Mouse (Mus musculus) MEL (cell line): ENCODE measurements around the gene Adarb1. TPM values are rescaled to one million over a fixed set of nuclear protein-coding genes. Genes with fewer than 3 reads are reported as not detected.

ENCODE experiments used
- DNase-seq: peaks from one replicate; pipeline ENCODE4 v3.0.0; 2011; ENCODE audit warnings: low read depth, low spot score
- H3K27ac ChIP-seq: 2 replicates; pipeline ENCODE4 v1.5.1; 2012; ENCODE audit warnings: low read depth, mild to moderate bottlenecking, control low read depth, low read length, moderate library complexity; ENCODE audit not compliant: control insufficient read depth
- H3K27me3 ChIP-seq, 2 experiments: fragments of 150-350 bp in 1 of 2; sonication (generic) in 1 of 2; 2 replicates each; pipeline ENCODE4 v1.6.1; 2012; ENCODE audit warnings: low read length in 2 of 2, mild to moderate bottlenecking in 2 of 2, improper control_type of control experiment in 1 of 2, moderate library complexity in 1 of 2; ENCODE audit not compliant: insufficient read depth in 2 of 2, control insufficient read depth in 1 of 2
- H3K36me3 ChIP-seq, 2 experiments: 2 replicates each; pipeline ENCODE4 v1.6.1; 2012 to 2014; ENCODE audit warnings: low read length in 2 of 2, improper control_type of control experiment in 1 of 2, inconsistent platforms in 1 of 2, mild to moderate bottlenecking in 1 of 2; ENCODE audit not compliant: insufficient read depth in 2 of 2, control insufficient read depth in 1 of 2
- H3K4me1 ChIP-seq, 2 experiments: fragments of 150-350 bp in 1 of 2; sonication (generic) in 1 of 2; 2 replicates each; pipeline ENCODE4 v1.6.1; 2012; ENCODE audit warnings: low read length in 2 of 2, improper control_type of control experiment in 1 of 2, mild to moderate bottlenecking in 1 of 2; ENCODE audit not compliant: insufficient read depth in 2 of 2, control insufficient read depth in 1 of 2
- H3K4me3 ChIP-seq, 2 experiments: fragments of 150-350 bp in 1 of 2; sonication (generic) in 1 of 2; 2 replicates each; pipeline ENCODE4 v1.5.1; 2012; ENCODE audit warnings: low read depth in 2 of 2, low read length in 2 of 2, mild to moderate bottlenecking in 2 of 2, moderate library complexity in 2 of 2, control low read depth in 1 of 2, improper control_type of control experiment in 1 of 2; ENCODE audit not compliant: control insufficient read depth in 1 of 2, insufficient read depth in 1 of 2
- H3K79me2 ChIP-seq: 2 replicates; pipeline ENCODE4 v1.6.1; 2012; ENCODE audit warnings: mild to moderate bottlenecking, low read length, moderate library complexity; ENCODE audit not compliant: control insufficient read depth, poor library complexity, insufficient read depth
- H3K9ac ChIP-seq: 2 replicates; pipeline ENCODE4 v1.6.1; 2012; ENCODE audit warnings: low read depth, mild to moderate bottlenecking, control low read depth, low read length, moderate library complexity; ENCODE audit not compliant: control insufficient read depth, poor library complexity, severe bottlenecking
- H3K9me3 ChIP-seq: fragments of 150-350 bp; sonication (generic); replicated peaks from 2 replicates; pipeline ENCODE4 v1.6.1; 2012; ENCODE audit warnings: mild to moderate bottlenecking, low read length, improper control_type of control experiment, moderate library complexity; ENCODE audit not compliant: insufficient read depth
- CHD1 ChIP-seq: IDR thresholded peaks from 2 replicates; pipeline ENCODE4 v1.6.1; 2012; ENCODE audit warnings: low read depth, mild to moderate bottlenecking, inconsistent platforms, low read length, improper control_type of control experiment
- CHD2 ChIP-seq: IDR thresholded peaks from 2 replicates; pipeline ENCODE4 v1.6.1; 2011; ENCODE audit warnings: low read length, improper control_type of control experiment
- ELF1 ChIP-seq: IDR thresholded peaks from 2 replicates; pipeline ENCODE4 v1.6.1; 2014; ENCODE audit warnings: low read depth, mild to moderate bottlenecking, inconsistent platforms, low read length, improper control_type of control experiment, moderate library complexity
- GATA1 ChIP-seq: IDR thresholded peaks from 2 replicates; pipeline ENCODE4 v1.6.1; 2011; ENCODE audit warnings: low read depth, low read length, improper control_type of control experiment
- JUND ChIP-seq: IDR thresholded peaks from 2 replicates; pipeline ENCODE4 v1.6.1; 2011; ENCODE audit warnings: low read depth, mild to moderate bottlenecking, improper control_type of control experiment, low read length
- KAT2A ChIP-seq: conservative IDR thresholded peaks from 2 replicates; pipeline ENCODE4 v1.6.1; 2012; ENCODE audit warnings: low read depth, low read length, improper control_type of control experiment, inconsistent platforms
- MAX ChIP-seq: IDR thresholded peaks from 2 replicates; pipeline ENCODE4 v1.6.1; 2011; ENCODE audit warnings: low read length, improper control_type of control experiment
- MYC ChIP-seq: IDR thresholded peaks from 2 replicates; pipeline ENCODE4 v1.6.1; 2011; ENCODE audit warnings: low read depth, mild to moderate bottlenecking, low read length, improper control_type of control experiment, moderate library complexity
- NELFE ChIP-seq: IDR thresholded peaks from 2 replicates; pipeline ENCODE4 v1.6.1; 2011; ENCODE audit warnings: low read depth, low read length, improper control_type of control experiment
- POLR2A ChIP-seq, 2 experiments: IDR thresholded peaks; 2 replicates each; pipeline ENCODE4 v1.6.1; 2011 to 2012; ENCODE audit warnings: low read length in 2 of 2, mild to moderate bottlenecking in 2 of 2, control low read depth in 1 of 2, improper control_type of control experiment in 1 of 2, low read depth in 1 of 2, moderate library complexity in 1 of 2; ENCODE audit not compliant: control insufficient read depth in 1 of 2, insufficient read depth in 1 of 2, poor library complexity in 1 of 2
- RAD21 ChIP-seq: IDR thresholded peaks from 2 replicates; pipeline ENCODE4 v1.6.1; 2011; ENCODE audit warnings: mild to moderate bottlenecking, low read depth, low read length, improper control_type of control experiment
- SIN3A ChIP-seq: IDR thresholded peaks from 2 replicates; pipeline ENCODE4 v1.6.1; 2012; ENCODE audit warnings: low read length, improper control_type of control experiment, inconsistent platforms
- SMC3 ChIP-seq: IDR thresholded peaks from 2 replicates; pipeline ENCODE4 v1.6.1; 2011; ENCODE audit warnings: low read depth, low read length, improper control_type of control experiment
- TAL1 ChIP-seq: IDR thresholded peaks from 2 replicates; pipeline ENCODE4 v1.6.1; 2012; ENCODE audit warnings: mild to moderate bottlenecking, inconsistent platforms, low read length, moderate library complexity, mixed read lengths
- TBP ChIP-seq: IDR thresholded peaks from 2 replicates; pipeline ENCODE4 v1.8.0; 2011; ENCODE audit warnings: low read depth, low read length, improper control_type of control experiment
- UBTF ChIP-seq: IDR thresholded peaks from 2 replicates; pipeline ENCODE4 v1.6.1; 2012; ENCODE audit warnings: low read depth, mild to moderate bottlenecking, inconsistent platforms, low read length, improper control_type of control experiment, moderate library complexity, borderline replicate concordance; ENCODE audit not compliant: insufficient read depth
- USF2 ChIP-seq, 2 experiments: IDR thresholded peaks; 2 replicates each; pipeline ENCODE4 v1.6.1; 2011 to 2012; ENCODE audit warnings: improper control_type of control experiment in 2 of 2, low read length in 2 of 2, borderline replicate concordance in 1 of 2, inconsistent platforms in 1 of 2, low read depth in 1 of 2, mild to moderate bottlenecking in 1 of 2; ENCODE audit not compliant: insufficient read depth in 1 of 2
- ZC3H11A ChIP-seq: IDR thresholded peaks from 2 replicates; pipeline ENCODE4 v1.6.1; 2012; ENCODE audit warnings: low read depth, mild to moderate bottlenecking, inconsistent platforms, low read length, improper control_type of control experiment
- ZKSCAN1 ChIP-seq: IDR thresholded peaks from 2 replicates; pipeline ENCODE4 v1.6.1; 2012; ENCODE audit warnings: low read depth, mild to moderate bottlenecking, inconsistent platforms, low read length, improper control_type of control experiment, moderate library complexity
- polyA plus RNA-seq, 2 experiments: library from polyadenylated mRNA; stranded (reverse) in 1 of 2; unstranded in 1 of 2; fragments of >175 nt in 1 of 2; fragments of >200 nt in 1 of 2; gene quantifications; 2 replicates each; pipeline versions ENCODE4 v1.2.1 to v1.2.4; 2012; ENCODE audit warnings: low replicate concordance in 2 of 2, low read depth in 1 of 2; ENCODE audit not compliant: insufficient read length in 2 of 2, insufficient read depth in 1 of 2, missing spikeins in 1 of 2
- total RNA-seq: library from RNA; depleted of rRNA; stranded (reverse); fragments of 300-350 nt; gene quantifications from 2 replicates; pipeline ENCODE4 v1.2.3, GENCODE M21; 2012

Gene Adarb1
- total and polyA plus RNA-seq, 3 experiments: 2.4 to 3.8 TPM; not detected in 1

GRCm38 (mm10) chr10:77294691-77295090, 123.4 kb downstream of the Adarb1 start:
- H3K9me3 ChIP-seq: no peaks in the 10 kb centered on the region
- no peak overlapping the region for H3K27ac ChIP-seq
- no peaks in the 10 kb centered on the region for H3K79me2 ChIP-seq
- TF ChIP-seq MAX: no peak
- no peak for TF ChIP-seq SIN3A
- no peak for TF ChIP-seq CHD1
- TF ChIP-seq NELFE: no peak
- no peak for TF ChIP-seq JUND
- no peak for TF ChIP-seq TBP
- no peak for TF ChIP-seq GATA1
- H3K4me1 ChIP-seq: peaks cover 8 to 13% of the 10 kb centered on the region in 2 experiments
- H3K9ac ChIP-seq: no peak overlapping the region
- H3K36me3 ChIP-seq: peaks cover 0 to 13% of the 10 kb centered on the region in 2 experiments; a peak in 2 of 4 replicates
- H3K27me3 ChIP-seq: no peaks in the 10 kb centered on the region
- DNase-seq: no peak
- no peak overlapping the region for H3K4me3 ChIP-seq

DNA sequence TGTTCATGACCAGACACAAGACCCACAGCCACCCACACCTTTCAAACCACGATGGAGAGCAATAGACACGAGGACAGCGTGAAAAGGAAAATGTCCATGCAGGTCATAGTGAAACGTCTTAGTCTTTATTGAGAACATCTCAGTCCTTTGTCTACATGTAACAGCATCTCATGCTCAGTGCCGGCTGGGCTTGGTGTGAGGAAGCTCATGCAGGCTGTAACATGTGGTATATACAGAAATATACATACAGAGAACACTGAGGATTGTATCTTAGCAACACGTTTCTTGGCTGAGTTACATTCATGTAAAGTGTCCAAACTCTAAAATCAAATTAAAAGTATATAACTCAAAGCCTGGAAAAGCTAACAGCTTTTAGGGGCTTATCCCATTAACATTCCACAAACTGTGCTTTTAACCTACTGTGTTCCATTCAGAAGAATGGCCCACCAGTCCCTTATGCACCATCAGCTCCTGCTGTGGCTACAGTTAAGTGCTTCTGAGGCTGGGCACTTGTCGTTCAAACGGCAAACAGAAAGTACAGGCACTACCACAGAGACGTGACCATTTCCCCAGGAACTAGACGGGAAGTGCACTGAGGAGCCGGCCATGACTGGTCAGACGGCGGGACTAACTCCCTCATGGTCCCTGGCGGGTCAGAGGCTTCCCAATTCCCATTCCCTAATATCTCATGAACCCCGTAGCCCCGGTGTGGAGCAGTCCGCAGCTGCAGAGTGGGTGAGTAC, 127.3 kb downstream of the Adarb1 start:
- Histone ChIP-seq H3K4me3 (no peak overlapping the region), H3K9me3 (no peaks in the 10 kb centered on the region), H3K27ac (no peak overlapping the region), H3K9ac (no peak overlapping the region), H3K27me3 (no peaks in the 10 kb centered on the region; a peak in 1 of 4 replicates), H3K79me2 (no peaks in the 10 kb centered on the region), H3K36me3 (no peaks in the 10 kb centered on the region), H3K4me1 (no peaks in the 10 kb centered on the region)
- DNase-seq: no peak
- TF ChIP-seq KAT2A (no peak), TAL1 (no peak), SMC3 (no peak), USF2 (IDR thresholded peaks at IDR 0.05; ENCODE audit: borderline replicate concordance in 1 of 2, insufficient read depth in 1 of 2, low read depth in 1 of 2, low read length in 2 of 2) (no peak), CHD2 (no peak), ELF1 (no peak), TBP (no peak), UBTF (no peak), RAD21 (no peak), POLR2A (IDR thresholded peaks at IDR 0.05; ENCODE audit: control insufficient read depth in 1 of 2, insufficient read depth in 1 of 2, low read depth in 1 of 2, low read length in 2 of 2, poor library complexity in 1 of 2) (no peak), GATA1 (no peak), ZC3H11A (no peak), ZKSCAN1 (no peak), MYC (no peak)
